10 mouse cellular contexts compared by ENCODE assay signal in the genomic region with DNA sequence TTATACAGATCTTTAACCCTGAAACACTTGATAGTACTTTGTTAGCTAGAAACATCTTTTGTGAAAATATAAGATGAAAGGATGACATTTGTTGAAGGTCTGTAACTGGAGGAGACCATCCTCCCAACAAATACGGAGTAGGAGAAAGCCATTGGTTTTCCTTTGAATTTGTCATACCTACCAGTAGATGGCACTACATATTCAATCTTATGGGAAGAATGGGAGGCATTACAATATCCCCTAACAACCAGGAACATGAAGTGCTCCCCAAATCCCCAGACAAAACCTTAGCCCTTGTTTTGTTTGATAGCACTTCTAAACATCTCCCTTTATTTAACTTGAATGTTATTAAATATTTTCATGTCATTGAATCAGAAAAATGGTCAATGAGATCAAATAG.
DNase-seq lines count a peak whose midpoint lies in the region; ATAC-seq and TF ChIP-seq lines count a peak whose summit lies in the region.
"Had no signal": no experiment of that assay in that cellular context is flagged by ENCODE, and none has a peak within 500 bp of the region (broad histone marks: within the 10 kb centered on the region; RNA-seq: fewer than 3 reads in every experiment).

No protein-coding gene starts in this region.

- H3K9me3 ChIP-seq in forebrain, postnatal 0 days (ENCODE audit: low read length): no peaks in the 10 kb centered on the region
- H3K9me3 ChIP-seq in neural tube, embryonic 13.5 days: no peaks in the 10 kb centered on the region

- no peaks in the 10 kb centered on the region for H3K36me3 ChIP-seq in forebrain, postnatal 0 days (ENCODE audit: insufficient read depth)
- H3K36me3 ChIP-seq in neural tube, embryonic 13.5 days: no peaks in the 10 kb centered on the region

- no peaks in the 10 kb centered on the region for H3K4me1 ChIP-seq in forebrain, postnatal 0 days (ENCODE audit: insufficient read depth)
- no peaks in the 10 kb centered on the region for H3K4me1 ChIP-seq in neural tube, embryonic 13.5 days (replicated peaks)

- H3K4me2 ChIP-seq in forebrain, postnatal 0 days (ENCODE audit: low read depth): no peak overlapping the region
- no peak overlapping the region for H3K4me2 ChIP-seq in neural tube, embryonic 13.5 days

- peak; percentile 80 for TF ChIP-seq CTCF in forebrain, postnatal 0 days (IDR thresholded peaks at IDR 0.05; ENCODE audit: low read depth)

- H3K4me3 ChIP-seq in forebrain, postnatal 0 days (ENCODE audit: low read depth, low read length): no peak overlapping the region
- H3K4me3 ChIP-seq in neural tube, embryonic 13.5 days: no peak overlapping the region
- H3K4me3 ChIP-seq: myocyte had no signal

- no peak overlapping the region for H3K9ac ChIP-seq in forebrain, postnatal 0 days
- no peak overlapping the region for H3K9ac ChIP-seq in neural tube, embryonic 13.5 days

- intact Hi-C loops in left cerebral cortex, postnatal 4 days (cut with DNase I): loop anchor here (5.0 kb wide), 1 partner anchor 1327 kb away; a partner anchor contains a TSS

- H3K27me3 ChIP-seq in forebrain, postnatal 0 days (ENCODE audit: insufficient read depth, low read length): no peaks in the 10 kb centered on the region
- H3K27me3 ChIP-seq in neural tube, embryonic 13.5 days: no peaks in the 10 kb centered on the region

- 9% methylated on average over 1 of the region's 1 CpGs for WGBS in forebrain, postnatal 0 days
- WGBS in neural tube, embryonic 13.5 days: 12% methylated on average over 1 of the region's 1 CpGs

- peak; percentile 80 for ATAC-seq in forebrain, postnatal 0 days
- peak; percentile 61 for ATAC-seq in neural tube, embryonic 13.5 days (ENCODE audit: low read depth)

- H3K27ac ChIP-seq in forebrain, postnatal 0 days (ENCODE audit: low read depth, low read length): no peak overlapping the region
- no peak overlapping the region for H3K27ac ChIP-seq in neural tube, embryonic 13.5 days (replicated peaks)

- peak; percentile 7 for DNase-seq in left cerebral cortex, adult 11 months (ENCODE audit: low spot score)
- DNase-seq in left cerebral cortex, postnatal 4 days: no peak
- DNase-seq in adipocyte (ENCODE audit: low spot score): peak; percentile 51
- peak; percentile 63 for DNase-seq in forebrain, postnatal 0 days
- no peak for DNase-seq in thymus, postnatal 10 days (ENCODE audit: low spot score in 2 of 2)
- no peak for DNase-seq in left cerebral cortex, adult 8-10 months (ENCODE audit: low spot score in 2 of 2)
- DNase-seq in kidney, adult 8-10 months: no peak
- DNase-seq: adrenal gland, postnatal 25 days had no signal

Comparison
In these comparisons a context has a peak if more than half of its experiments do, and no peak if none do; other contexts are left out.
1. DNase-seq: peak in left cerebral cortex, adult 11 months (single experiment), adipocyte (single experiment) and forebrain, postnatal 0 days (single experiment); none in left cerebral cortex, postnatal 4 days (single experiment), thymus, postnatal 10 days (0 of 2), left cerebral cortex, adult 8-10 months (0 of 2) and kidney, adult 8-10 months (0 of 2).